Comparison of ENCODE assay signal across 24 mouse cellular contexts in genomic region chr16:43650355-43651080, GRCm38 (mm10). TPM values are rescaled to one million over a fixed set of nuclear protein-coding genes. Genes with fewer than 3 reads are reported as not detected.
"Had no signal": no experiment of that assay in that cellular context is flagged by ENCODE, and none has a peak within 500 bp of the region (broad histone marks: within the 10 kb centered on the region; RNA-seq: fewer than 3 reads in every experiment).

No protein-coding gene starts in this region.

- H3K27ac ChIP-seq: kidney, embryonic 15.5 days; left cerebral cortex, adult 2 months; limb, embryonic 15.5 days; liver, embryonic 12.5 days; midbrain, embryonic 12.5 days; neural tube, embryonic 12.5 days had no signal

- H3K36me3 ChIP-seq: kidney, embryonic 15.5 days; limb, embryonic 15.5 days; liver, embryonic 12.5 days; midbrain, embryonic 12.5 days; neural tube, embryonic 12.5 days had no signal

- H3K9ac ChIP-seq: kidney, embryonic 15.5 days; limb, embryonic 15.5 days; liver, embryonic 12.5 days; lung, embryonic 14.5 days; midbrain, embryonic 12.5 days; neural tube, embryonic 12.5 days had no signal

- H3K4me3 ChIP-seq: kidney, embryonic 15.5 days; left cerebral cortex, adult 2 months; limb, embryonic 15.5 days; liver, embryonic 12.5 days; megakaryocyte, embryonic 14.5 days; midbrain, embryonic 12.5 days; myocyte; neural tube, embryonic 12.5 days had no signal

- H3K4me1 ChIP-seq: kidney, embryonic 15.5 days; limb, embryonic 15.5 days; liver, embryonic 12.5 days; midbrain, embryonic 12.5 days; neural tube, embryonic 12.5 days had no signal

- H3K9me3 ChIP-seq: kidney, embryonic 15.5 days; limb, embryonic 15.5 days; liver, embryonic 12.5 days; megakaryocyte, embryonic 14.5 days; midbrain, embryonic 12.5 days; neural tube, embryonic 12.5 days had no signal

- H3K4me2 ChIP-seq: kidney, embryonic 15.5 days; limb, embryonic 15.5 days; liver, embryonic 12.5 days; lung, embryonic 14.5 days; midbrain, embryonic 12.5 days; neural tube, embryonic 12.5 days had no signal

- ATAC-seq: liver, embryonic 12.5 days; midbrain, embryonic 16.5 days had no signal

- H3K27me3 ChIP-seq: kidney, embryonic 15.5 days; limb, embryonic 15.5 days; liver, embryonic 12.5 days; megakaryocyte, embryonic 14.5 days; midbrain, embryonic 12.5 days; neural tube, embryonic 12.5 days had no signal

- DNase-seq: kidney, adult 2 months; kidney, postnatal 14 days; lung, embryonic 14.5 days; lung, postnatal 10 days; lung, postnatal 4 days; right cerebral cortex, postnatal 4 days; spleen, adult 18-20 months; thymus, adult 18-20 months; thymus, postnatal 36 days had no signal

RNA-seq across cellular contexts. Expression of gene Tigit, which starts 13.4 kb away (rescaled TPM):
- total RNA-seq: layer of hippocampus, postnatal 25 days; left cerebral cortex, adult 2 months; left cerebral cortex, postnatal 14 days; neutrophil, adult 5-6 weeks had no signal
- polyA plus RNA-seq: kidney, embryonic 15.5 days; limb, embryonic 11.5 days; limb, embryonic 15.5 days; liver, embryonic 12.5 days; liver, embryonic 16.5 days; lung, embryonic 14.5 days; midbrain, embryonic 16.5 days; neural tube, embryonic 12.5 days; stomach, embryonic 14.5 days had no signal
